Mouse (Mus musculus) neural tube, embryonic 14.5 days (tissue): ENCODE results near the gene Kcnj15. TPM values are rescaled to one million over a fixed set of nuclear protein-coding genes. Genes with fewer than 3 reads are reported as not detected.

Source experiments
- ATAC-seq: fragments of 200-750 bp; cut with Nextera tagmentation; 2 replicates; pipeline ENCODE4 v1.8.0; 2017; ENCODE audit warnings: low read depth, mild to moderate bottlenecking, moderate TSS enrichment, moderate library complexity
- H3K27ac ChIP-seq: fragments of 300-500 bp; sonication (generic); 2 replicates; pipeline ENCODE4 v1.5.1; 2014; ENCODE audit warnings: low read depth, mild to moderate bottlenecking, control low read depth, low read length, moderate library complexity, mixed read lengths
- H3K27me3 ChIP-seq: fragments of 300-500 bp; sonication (generic); 2 replicates; pipeline ENCODE4 v1.6.1; 2014; ENCODE audit warnings: low read length; ENCODE audit not compliant: control insufficient read depth, insufficient read depth
- H3K36me3 ChIP-seq: fragments of 300-500 bp; sonication (generic); 2 replicates; pipeline ENCODE4 v1.6.1; 2014; ENCODE audit warnings: low read length, mixed read lengths; ENCODE audit not compliant: control insufficient read depth, insufficient read depth
- H3K4me1 ChIP-seq: fragments of 300-500 bp; sonication (generic); 2 replicates; pipeline ENCODE4 v1.6.1; 2014; ENCODE audit warnings: low read length; ENCODE audit not compliant: control insufficient read depth, insufficient read depth
- H3K4me2 ChIP-seq: fragments of 300-500 bp; sonication (generic); 2 replicates; pipeline ENCODE4 v1.6.1; 2014; ENCODE audit warnings: mild to moderate bottlenecking, low read depth, low read length, control low read depth
- H3K4me3 ChIP-seq: fragments of 300-500 bp; sonication (generic); 2 replicates; pipeline ENCODE4 v1.5.1; 2014; ENCODE audit warnings: low read depth, low read length, control low read depth, mixed read lengths
- H3K9ac ChIP-seq: fragments of 300-500 bp; sonication (generic); replicated peaks from 2 replicates; pipeline ENCODE4 v1.6.1; 2014; ENCODE audit warnings: low read depth, mild to moderate bottlenecking, control low read depth, low read length, mixed read lengths
- H3K9me3 ChIP-seq: fragments of 300-500 bp; sonication (generic); 2 replicates; pipeline ENCODE4 v1.6.1; 2016; ENCODE audit warnings: low read length; ENCODE audit not compliant: control insufficient read depth
- WGBS: fragments of 180-500 bp; shearing (Covaris S2); extraction: QIAGEN DNeasy Blood & Tissue Kit; methylation state at CpG from one replicate; pipeline ENCODE4 v1.1.7; 2014; 5-methylcytosine and 5-hydroxymethylcytosine counted together
- polyA plus RNA-seq: library from polyadenylated mRNA; unstranded; fragments of >200 nt; fragmentation: Nextera tagmentation; extraction: Ambion mirVana; gene quantifications from 2 replicates; pipeline ENCODE4 v1.2.1, GENCODE M21; 2014

Kcnj15 gene
- polyA plus RNA-seq, 1 experiment from 2014 or later = 0.05 TPM

GRCm38 (mm10) chr16:95283369-95283768, 26.0 kb downstream of the Kcnj15 start:
- Histone ChIP-seq H3K4me3 (no peak overlapping the region), H3K9me3 (no peaks in the 10 kb centered on the region), H3K36me3 (no peaks in the 10 kb centered on the region), H3K27ac (no peak overlapping the region), H3K9ac (no peak overlapping the region), H3K4me1 (no peaks in the 10 kb centered on the region), H3K4me2 (no peak overlapping the region), H3K27me3 (no peaks in the 10 kb centered on the region)
- 88% methylated on average over 10 of the region's 10 CpGs for WGBS
- ATAC-seq = no peak

DNA sequence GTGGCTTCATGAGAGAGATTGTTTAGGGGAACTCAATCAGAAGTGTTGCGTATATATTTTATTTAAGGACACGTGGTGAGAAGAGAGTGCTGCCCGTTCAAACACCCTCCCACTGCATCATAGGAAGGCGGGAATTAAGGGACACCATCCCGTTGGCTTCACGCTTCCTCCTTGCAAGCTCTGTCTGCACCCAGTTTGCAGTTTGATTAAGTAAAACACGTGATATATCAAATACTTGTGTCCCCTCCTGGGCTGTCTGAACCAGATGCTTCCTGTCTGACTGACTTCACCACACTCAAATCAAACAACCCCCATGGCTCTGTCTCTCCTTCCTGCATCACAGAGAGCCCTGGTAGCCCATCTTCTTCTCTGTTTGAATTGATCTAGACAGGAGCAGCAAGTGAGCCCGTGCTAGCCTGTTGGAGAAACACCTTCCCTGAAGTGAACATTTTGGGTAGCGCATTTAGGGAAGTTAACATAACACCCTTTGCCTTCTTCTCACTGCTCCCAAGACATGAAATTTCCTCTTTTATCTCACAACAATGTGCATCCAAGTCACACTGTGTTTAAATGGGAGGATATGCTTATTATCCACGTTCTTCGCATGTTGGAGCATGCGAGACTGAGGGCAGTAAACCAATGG, 26.8 kb downstream of the Kcnj15 start:
- H3K4me1 ChIP-seq = no peaks in the 10 kb centered on the region
- H3K4me3 ChIP-seq = no peak overlapping the region
- no peak for ATAC-seq
- H3K9me3 ChIP-seq = no peaks in the 10 kb centered on the region
- WGBS = 79% methylated on average over 12 of the region's 12 CpGs
- H3K27ac ChIP-seq = no peak overlapping the region
- H3K9ac ChIP-seq = no peak overlapping the region
- no peak overlapping the region for H3K4me2 ChIP-seq
- H3K27me3 ChIP-seq = no peaks in the 10 kb centered on the region
- H3K36me3 ChIP-seq = no peaks in the 10 kb centered on the region

DNA sequence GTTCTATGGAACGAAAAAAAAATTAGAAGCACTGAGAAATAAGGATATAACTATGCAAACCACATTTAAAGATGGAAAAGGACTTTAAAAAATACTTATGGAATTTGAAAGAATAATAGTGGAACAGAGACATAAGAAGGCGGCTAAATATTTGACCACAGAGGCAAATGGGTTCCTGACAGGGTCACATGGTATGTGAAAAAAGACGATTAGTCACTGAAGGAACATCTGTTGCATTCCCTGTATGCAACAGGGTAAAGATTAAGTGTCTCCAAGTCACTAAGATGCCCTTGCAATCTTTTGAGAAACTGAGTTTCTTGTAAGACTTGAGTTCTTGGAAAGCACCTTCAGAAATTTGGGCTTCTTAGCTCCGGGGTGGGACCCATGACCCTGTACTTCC, 27.7 kb downstream of the Kcnj15 start:
- no peaks in the 10 kb centered on the region for H3K36me3 ChIP-seq
- H3K27ac ChIP-seq = no peak overlapping the region
- H3K4me3 ChIP-seq = no peak overlapping the region
- WGBS = 93% methylated on average over 4 of the region's 4 CpGs
- ATAC-seq = no peak
- H3K9ac ChIP-seq = no peak overlapping the region
- H3K27me3 ChIP-seq = no peaks in the 10 kb centered on the region
- no peak overlapping the region for H3K4me2 ChIP-seq
- no peaks in the 10 kb centered on the region for H3K4me1 ChIP-seq
- H3K9me3 ChIP-seq = no peaks in the 10 kb centered on the region

- no peak overlapping the region for H3K27ac ChIP-seq
- ATAC-seq = no peak
- H3K4me3 ChIP-seq = no peak overlapping the region
- H3K4me2 ChIP-seq = no peak overlapping the region
- H3K9ac ChIP-seq = no peak overlapping the region
- no peaks in the 10 kb centered on the region for H3K9me3 ChIP-seq
- no peaks in the 10 kb centered on the region for H3K27me3 ChIP-seq
- no peaks in the 10 kb centered on the region for H3K4me1 ChIP-seq
- 88% methylated on average over 4 of the region's 4 CpGs for WGBS
- H3K36me3 ChIP-seq = no peaks in the 10 kb centered on the region
Observed at GRCm38 (mm10) chr16:95285767-95286166, 28.4 kb downstream of the Kcnj15 start.

DNA sequence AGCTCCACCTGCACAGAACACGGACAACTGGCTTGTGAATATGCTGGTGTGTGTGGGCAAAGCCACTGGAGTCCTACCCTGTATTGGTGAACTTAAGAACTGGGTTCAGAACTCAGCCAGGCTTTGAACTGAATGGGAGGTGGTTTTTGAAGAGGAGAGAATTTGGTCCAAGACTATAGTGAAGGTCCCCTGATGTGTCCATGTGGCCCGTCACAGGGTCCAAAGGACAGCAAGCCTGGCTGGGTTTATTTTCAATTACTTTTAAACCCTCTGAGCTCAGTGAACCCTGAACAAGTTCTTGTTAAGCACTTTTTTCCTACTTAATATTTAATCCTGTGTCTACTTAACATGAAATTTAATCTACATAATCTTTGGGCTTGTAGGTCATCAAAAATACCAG, 30.3 kb downstream of the Kcnj15 start:
- 87% methylated on average over 2 of the region's 2 CpGs for WGBS
- no peaks in the 10 kb centered on the region for H3K9me3 ChIP-seq

GRCm38 (mm10) chr16:95289375-95289774, 32.0 kb downstream of the Kcnj15 start:
- 89% methylated on average over 3 of the region's 3 CpGs for WGBS

More for the DNA sequence above, 30.3 kb downstream of the Kcnj15 start:
- no peaks in the 10 kb centered on the region for H3K27me3 ChIP-seq
- no peak overlapping the region for H3K4me2 ChIP-seq
- no peaks in the 10 kb centered on the region for H3K4me1 ChIP-seq
- no peaks in the 10 kb centered on the region for H3K36me3 ChIP-seq
- H3K4me3 ChIP-seq = no peak overlapping the region
- no peak overlapping the region for H3K27ac ChIP-seq
- ATAC-seq = no peak
- no peak overlapping the region for H3K9ac ChIP-seq

DNA sequence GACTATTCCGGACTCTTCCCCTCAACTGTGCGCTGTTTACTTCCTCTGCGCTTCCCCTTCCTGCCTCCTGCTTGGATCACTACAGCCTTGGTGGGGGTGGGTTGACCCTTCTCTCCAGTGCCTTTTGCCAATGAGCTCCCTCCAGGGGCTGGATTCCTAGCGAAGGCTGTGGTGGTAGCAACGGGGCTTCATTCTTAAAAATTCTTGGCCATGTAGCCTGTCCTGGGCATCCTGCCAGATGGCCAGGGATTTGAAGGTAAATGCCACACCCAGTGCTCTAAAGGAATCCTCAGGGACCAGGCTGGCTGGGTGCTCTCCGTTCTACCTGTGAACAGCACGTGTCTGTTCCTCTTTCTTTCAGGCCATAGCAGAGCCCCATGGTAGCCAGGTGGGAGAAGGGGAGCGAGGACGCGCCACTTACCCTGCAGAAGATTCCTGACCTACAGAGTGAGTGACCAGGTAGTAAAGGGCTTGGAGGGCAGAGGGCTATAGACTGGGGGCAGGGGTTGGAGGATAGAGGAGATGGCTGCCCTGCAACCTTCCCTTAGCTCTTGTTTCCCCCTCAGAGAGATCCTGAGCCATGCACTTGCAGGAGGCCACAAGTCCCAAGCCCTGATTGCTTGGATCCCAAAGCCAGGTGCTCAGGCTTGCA, 34.2 kb downstream of the Kcnj15 start:
- Histone ChIP-seq H3K9me3 (no peaks in the 10 kb centered on the region), H3K27ac (no peak overlapping the region), H3K36me3 (no peaks in the 10 kb centered on the region), H3K9ac (no peak overlapping the region), H3K27me3 (no peaks in the 10 kb centered on the region), H3K4me3 (no peak overlapping the region), H3K4me2 (no peak overlapping the region), H3K4me1 (no peaks in the 10 kb centered on the region)
- ATAC-seq = no peak
- 70% methylated on average over 10 of the region's 10 CpGs for WGBS

More at GRCm38 (mm10) chr16:95289375-95289774, 32.0 kb downstream of the Kcnj15 start:
- Histone ChIP-seq H3K9me3 (no peaks in the 10 kb centered on the region), H3K9ac (no peak overlapping the region), H3K4me3 (no peak overlapping the region), H3K27me3 (no peaks in the 10 kb centered on the region), H3K4me2 (no peak overlapping the region), H3K4me1 (no peaks in the 10 kb centered on the region), H3K27ac (no peak overlapping the region), H3K36me3 (no peaks in the 10 kb centered on the region)
- no peak for ATAC-seq

DNA sequence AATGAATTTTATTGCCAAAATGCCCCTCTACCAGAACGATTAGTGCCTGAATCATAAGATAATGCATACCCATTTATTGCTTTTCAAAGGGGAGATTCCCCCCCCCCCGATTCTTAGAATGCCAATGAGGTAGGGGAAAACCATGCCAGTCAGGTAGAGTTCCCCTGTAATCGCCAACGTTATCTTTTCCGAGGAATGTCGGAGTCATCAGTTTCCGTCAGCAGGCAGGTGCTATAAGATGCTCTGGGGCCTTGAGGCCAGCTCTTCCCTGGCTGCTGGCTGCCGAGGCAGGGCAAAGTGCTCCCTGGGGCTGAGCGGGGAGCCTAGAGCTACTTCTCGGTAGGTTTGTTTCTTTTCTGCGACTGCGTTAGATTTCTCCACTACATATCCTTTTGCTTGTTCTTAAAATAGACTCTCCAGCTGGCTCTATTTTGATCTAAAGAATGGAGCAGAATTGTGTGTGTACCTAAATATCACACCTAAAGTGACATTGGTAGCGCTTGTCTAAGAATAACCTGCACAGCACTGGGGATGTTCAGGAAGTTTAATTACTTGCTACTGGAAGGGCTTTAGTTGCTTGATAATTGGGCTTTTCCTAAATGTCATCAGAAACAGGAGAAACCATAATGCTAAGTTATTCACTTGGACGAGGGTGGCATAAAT, 35.6 kb downstream of the Kcnj15 start:
- H3K9ac ChIP-seq = no peak overlapping the region
- H3K9me3 ChIP-seq = no peaks in the 10 kb centered on the region
- no peak overlapping the region for H3K4me2 ChIP-seq
- H3K4me1 ChIP-seq = no peaks in the 10 kb centered on the region
- no peaks in the 10 kb centered on the region for H3K36me3 ChIP-seq
- 69% methylated on average over 14 of the region's 14 CpGs for WGBS
- H3K27ac ChIP-seq = no peak overlapping the region
- H3K4me3 ChIP-seq = no peak overlapping the region
- H3K27me3 ChIP-seq = no peaks in the 10 kb centered on the region
- ATAC-seq = no peak

DNA sequence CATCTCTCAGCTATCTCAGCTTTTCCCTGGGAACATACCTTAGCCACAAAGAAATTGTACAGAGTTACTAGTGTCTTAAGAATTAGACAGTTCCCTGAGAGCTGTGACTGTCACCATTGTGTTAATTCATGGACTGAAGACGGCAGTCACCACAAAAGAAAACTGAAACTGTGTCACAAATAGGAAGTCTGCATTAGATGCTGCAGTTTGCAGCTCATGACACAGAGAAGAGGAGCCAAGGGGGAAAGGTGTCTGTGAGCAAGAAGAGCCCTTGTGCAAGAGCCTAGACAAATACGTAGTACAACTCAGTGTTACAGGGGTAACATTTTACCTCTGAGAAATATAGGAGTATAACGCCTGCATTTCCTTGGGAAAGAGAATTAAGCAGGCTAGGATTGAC, 40.3 kb downstream of the Kcnj15 start:
- Histone ChIP-seq H3K27me3 (no peaks in the 10 kb centered on the region), H3K4me1 (no peaks in the 10 kb centered on the region), H3K9ac (no peak overlapping the region), H3K4me2 (no peak overlapping the region), H3K27ac (no peak overlapping the region), H3K9me3 (no peaks in the 10 kb centered on the region), H3K4me3 (no peak overlapping the region), H3K36me3 (no peaks in the 10 kb centered on the region)
- ATAC-seq = no peak
- 76% methylated on average over 3 of the region's 3 CpGs for WGBS
